Comparison of ENCODE assay signal across 9 mouse cellular contexts in genomic region chr3:81037312-81037859, GRCm38 (mm10). TPM values are rescaled to one million over a fixed set of nuclear protein-coding genes. Genes with fewer than 3 reads are reported as not detected.
DNase-seq lines count a peak whose midpoint lies in the region; TF ChIP-seq lines count a peak whose summit lies in the region.
"Had no signal": no experiment of that assay in that cellular context is flagged by ENCODE, and none has a peak within 500 bp of the region (broad histone marks: within the 10 kb centered on the region; RNA-seq: fewer than 3 reads in every experiment).

No protein-coding gene starts in this region.

- no peaks in the 10 kb centered on the region; the same call in 1 of the 2 replicates for H3K79me2 ChIP-seq in liver, adult 2 months (ENCODE audit: control insufficient read depth, insufficient read depth, low read length)

- peak overlapping the region; percentile 95 for H3K4me3 ChIP-seq in liver, adult 2 months (ENCODE audit: insufficient read depth, low read depth, low read length)
- peak overlapping the region; percentile 57 for H3K4me3 ChIP-seq in thymus, adult 2 months (ENCODE audit: control insufficient read depth, insufficient read depth, low read length)

- no peaks in the 10 kb centered on the region; the same call in 1 of the 2 replicates for H3K4me1 ChIP-seq in liver, adult 2 months (ENCODE audit: control insufficient read depth, insufficient read depth, low read length)
- H3K4me1 ChIP-seq in thymus, adult 2 months (replicated peaks; ENCODE audit: control insufficient read depth, insufficient read depth, low read length) = peaks cover 7% of the 10 kb centered on the region

- no peak for TF ChIP-seq CTCF in liver, adult 2 months (IDR thresholded peaks at IDR 0.05; ENCODE audit: low read depth, low read length)
- TF ChIP-seq CTCF in thymus, adult 2 months (IDR thresholded peaks at IDR 0.05; ENCODE audit: borderline replicate concordance, control insufficient read depth, extremely low read depth, insufficient read depth, low read length, poor library complexity) = no peak

- H3K27ac ChIP-seq in liver, adult 2 months (replicated peaks; ENCODE audit: insufficient read depth, low read depth, low read length) = peak overlapping the region; percentile 50
- H3K27ac ChIP-seq in thymus, adult 2 months (ENCODE audit: control insufficient read depth, insufficient read depth, low read length) = no peak overlapping the region

- TF ChIP-seq POLR2A in liver, adult 2 months (IDR thresholded peaks at IDR 0.05; ENCODE audit: extremely low read depth, insufficient read depth, low read length) = no peak
- no peak for TF ChIP-seq POLR2A in thymus, adult 2 months (IDR thresholded peaks at IDR 0.05; ENCODE audit: control insufficient read depth, extremely low read depth, insufficient read depth, low read length, poor library complexity)

- no peaks in the 10 kb centered on the region for H3K27me3 ChIP-seq in liver, adult 2 months (ENCODE audit: control insufficient read depth, insufficient read depth, low read length)
- H3K27me3 ChIP-seq in thymus, adult 2 months (ENCODE audit: control insufficient read depth, insufficient read depth, low read length) = no peaks in the 10 kb centered on the region; the same call in 1 of the 2 replicates

- H3K9ac ChIP-seq in liver, adult 2 months (ENCODE audit: low read depth, low read length) = peak overlapping the region; percentile 78

- no peaks in the 10 kb centered on the region for H3K36me3 ChIP-seq in liver, adult 2 months (ENCODE audit: control insufficient read depth, insufficient read depth, low read length)
- no peaks in the 10 kb centered on the region for H3K36me3 ChIP-seq in thymus, adult 2 months (ENCODE audit: control insufficient read depth, insufficient read depth, low read length)
- H3K36me3 ChIP-seq: G1E had no signal

- DNase-seq in heart, adult 11 months = peak; percentile 91
- DNase-seq in heart, adult 8-10 months (ENCODE audit: low spot score) = no peak
- DNase-seq in cerebellum, postnatal 10 days = peak; percentile 68 to 75
- DNase-seq in heart, adult 18-20 months = peak; percentile 23 to 42
- peak; percentile 72 for DNase-seq in kidney, adult 18-20 months
- peak; percentile 64 for DNase-seq in liver, adult 2 months (ENCODE audit: extremely low read depth, low read depth, low spot score)
- DNase-seq in neural tube, embryonic 10.5 days (ENCODE audit: extremely low spot score, low spot score) = peak; percentile 72
- peak; percentile 26 for DNase-seq in thymus, adult 2 months

- WGBS in liver, adult 2 months = under 1% methylated on average over 34 of the region's 34 CpGs
- WGBS in thymus, adult 2 months = 5% methylated on average over 34 of the region's 34 CpGs

RNA-seq across cellular contexts. Expression of gene Pdgfc, which starts 1.2 kb away (rescaled TPM):
- 1 to 10 TPM; 2.0 to 4.5 (median 2.8) TPM for total RNA-seq in heart, adult 8-10 months (2022)
- total RNA-seq in heart, adult 18-20 months (2021) = 1 to 10 TPM; 2.3 to 3.4 TPM
- 2.1 and 2.6 TPM in 2 replicates for total RNA-seq in liver, adult 2 months (2014; rRNA removed)
- polyA plus RNA-seq in liver, adult 2 months (2012; rRNA removed) = 1.1 and 1.5 TPM in 2 replicates
- 1.3 and 1.8 TPM in 2 replicates for polyA plus RNA-seq in thymus, adult 2 months (2012; rRNA removed)
- polyA plus RNA-seq: G1E had no signal
